Mouse (Mus musculus) telencephalon, adult 2 months (tissue): Measurements from ENCODE around the gene Wbp4.
A peak's percentile ranks its signal among the peaks of the same experiment; 100 is the strongest.

ENCODE experiments used
- DNase-seq: peaks from one replicate; pipeline ENCODE4 v3.0.0-alpha.2; 2011; ENCODE audit warnings: low read depth, low spot score

The Wbp4 gene

DNA sequence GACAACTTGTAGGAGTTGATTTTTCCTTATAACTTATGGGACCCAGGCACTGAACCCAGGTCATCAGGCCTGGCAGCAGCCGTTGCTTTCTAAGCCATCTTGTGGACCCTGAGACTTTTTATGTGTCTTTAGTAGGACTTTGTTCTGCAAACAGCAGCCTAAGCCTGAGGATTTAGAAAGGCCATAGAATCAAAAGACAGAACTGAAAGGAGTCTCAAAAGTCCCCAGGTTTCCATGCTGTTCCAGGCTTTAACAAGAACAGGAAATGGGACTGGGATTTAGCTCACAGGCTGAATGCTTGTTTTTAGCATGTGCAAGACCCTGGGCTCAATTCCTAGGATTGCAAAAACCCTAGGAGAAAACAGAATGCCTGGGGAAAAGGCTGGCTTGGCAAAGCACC is 26.5 kb upstream of the Wbp4 start:
- DNase-seq: no peak

- no peak for DNase-seq
These were observed 24.9 kb upstream of the Wbp4 start for GRCm38 (mm10) chr14:79506207-79506606.

DNA sequence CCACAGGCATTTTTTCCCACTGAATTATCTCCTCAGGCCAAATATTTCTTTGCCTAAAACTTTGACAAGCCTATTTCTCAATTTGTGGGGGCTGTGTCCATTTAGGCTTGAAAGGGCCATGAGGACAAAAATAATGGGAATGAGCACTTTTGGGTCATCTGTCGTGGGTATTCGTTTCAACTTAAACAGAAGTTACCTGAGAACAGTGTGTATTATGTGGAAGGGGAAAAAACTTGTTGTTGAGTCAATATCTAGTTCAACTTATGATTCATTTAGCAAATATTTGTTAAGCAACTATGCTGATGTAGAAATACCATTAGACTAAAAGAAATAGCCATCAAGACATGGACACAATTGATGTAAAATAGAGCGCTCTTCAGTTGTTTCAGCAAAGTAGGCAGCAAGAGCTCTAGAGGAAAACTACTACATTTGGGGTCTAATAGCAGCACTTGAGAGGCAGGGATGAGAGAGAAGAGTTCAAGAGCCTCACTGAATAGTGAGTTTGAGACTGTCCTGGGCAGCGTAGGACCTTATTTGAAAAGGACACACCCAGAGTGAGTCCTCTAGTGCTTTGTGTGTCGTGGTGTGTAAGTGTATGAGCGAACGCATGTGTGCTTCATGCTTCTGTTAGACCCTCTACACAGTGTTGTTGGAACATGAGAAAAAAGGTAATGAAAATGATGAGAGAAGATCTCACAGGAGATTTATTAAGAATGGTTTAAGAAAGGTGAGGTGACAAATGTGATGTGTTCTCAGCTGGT is 23.1 kb upstream of the Wbp4 start:
- no peak for DNase-seq

- no peak for DNase-seq
These were observed 22.2 kb upstream of the Wbp4 start for GRCm38 (mm10) chr14:79503371-79504075.

DNA sequence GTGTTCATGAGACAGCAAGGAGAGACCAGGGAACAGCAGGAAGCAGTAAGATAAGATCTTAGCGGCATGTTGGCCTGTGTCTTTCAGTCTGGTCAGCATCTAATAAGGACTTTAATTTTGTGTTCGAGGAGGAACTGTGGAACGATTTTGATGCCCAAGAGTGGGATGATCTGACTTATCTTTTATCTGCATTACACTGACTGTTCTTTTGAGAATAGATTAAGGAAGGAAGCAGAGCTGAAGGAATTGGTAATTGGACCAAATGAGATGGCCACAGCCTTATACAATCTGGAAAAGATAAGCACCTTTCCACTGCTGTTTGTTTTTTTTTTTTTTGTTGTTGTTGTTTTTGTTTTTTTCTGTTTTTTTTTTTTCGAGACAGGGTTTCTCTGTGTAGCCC is 19.4 kb upstream of the Wbp4 start:
- DNase-seq: no peak

- no peak for DNase-seq
These were observed 18.0 kb upstream of the Wbp4 start for GRCm38 (mm10) chr14:79499326-79499725.

- DNase-seq: no peak
These were observed 13.0 kb upstream of the Wbp4 start for GRCm38 (mm10) chr14:79494349-79494748.

- no peak for DNase-seq
These were observed 8.9 kb upstream of the Wbp4 start for GRCm38 (mm10) chr14:79490246-79490645.

DNA sequence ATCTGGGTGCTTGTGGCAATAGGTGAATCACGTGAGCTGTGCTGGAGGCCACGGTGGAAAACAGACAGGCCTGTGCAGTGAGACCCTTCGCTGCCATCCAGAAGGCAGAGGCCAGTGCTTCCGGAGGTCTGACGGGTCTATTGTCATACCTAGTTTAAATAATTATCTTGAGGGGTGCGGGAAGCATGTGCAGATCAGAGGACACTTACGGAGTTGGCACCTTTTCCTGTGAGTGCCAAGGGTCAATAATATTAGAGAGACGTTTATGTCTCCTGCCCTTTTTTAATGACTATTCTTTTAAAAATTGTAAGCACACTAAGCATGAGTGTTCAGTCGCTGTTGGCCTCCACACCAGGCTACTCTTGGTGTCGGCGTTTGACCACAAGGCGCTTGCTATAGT is 7.8 kb upstream of the Wbp4 start:
- DNase-seq: no peak

- no peak for DNase-seq
These were observed 7.2 kb upstream of the Wbp4 start for GRCm38 (mm10) chr14:79488531-79488930.

DNA sequence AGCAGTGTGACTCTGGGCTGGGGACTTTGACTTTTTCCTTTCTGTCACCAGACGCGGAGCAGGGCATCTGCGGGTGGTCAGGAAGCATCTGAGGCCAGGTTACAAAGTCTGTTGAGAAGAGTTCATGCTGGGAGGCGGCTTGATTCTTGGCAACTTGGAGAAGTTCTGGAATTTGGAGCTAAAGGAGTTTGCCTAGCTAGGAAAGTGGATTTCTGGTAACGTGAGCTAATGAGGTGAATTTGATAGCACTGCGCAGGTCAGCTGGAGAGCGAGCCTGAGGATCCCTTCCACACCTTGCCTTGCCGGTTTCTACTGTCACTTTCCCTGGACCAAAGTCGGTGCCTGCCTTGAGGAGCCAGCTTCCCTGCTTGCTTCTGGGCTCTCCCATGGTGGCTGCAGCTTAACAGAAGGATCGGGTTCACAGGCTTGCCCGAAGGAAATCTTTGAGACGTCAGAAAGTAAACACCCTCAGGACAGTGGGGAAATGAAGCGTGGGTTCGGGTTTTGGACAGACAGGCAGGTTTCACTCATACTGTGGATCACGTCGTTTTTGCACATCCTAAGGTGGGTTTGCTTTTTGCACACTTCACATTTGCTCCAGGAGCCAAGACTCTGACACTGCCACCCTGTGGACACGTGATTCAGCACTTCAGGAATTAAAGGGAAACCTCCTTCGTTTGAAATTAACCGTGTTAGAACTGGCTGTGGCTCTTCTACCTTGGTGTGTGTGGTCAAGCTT is 5.8 kb upstream of the Wbp4 start:
- DNase-seq: peak; percentile 55

DNA sequence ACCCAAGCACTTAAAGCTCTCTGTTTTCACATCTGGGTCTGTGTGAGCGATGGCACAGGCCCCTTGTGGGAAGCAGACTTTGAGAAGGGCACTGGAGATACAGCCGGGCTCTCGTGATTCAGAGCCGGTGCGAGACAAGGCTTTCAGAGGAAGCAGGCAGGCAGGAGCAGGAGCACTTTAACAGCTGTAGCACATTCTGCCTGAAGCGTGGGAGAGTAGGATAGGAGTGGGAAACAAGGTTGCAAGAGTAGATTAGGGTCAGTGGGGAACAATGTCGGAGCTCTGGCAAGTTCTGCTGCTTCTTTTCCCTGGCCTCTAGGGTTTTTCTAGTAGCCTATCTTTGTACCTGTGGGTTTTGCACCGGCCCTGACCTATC is 5.3 kb upstream of the Wbp4 start:
- no peak for DNase-seq

DNA sequence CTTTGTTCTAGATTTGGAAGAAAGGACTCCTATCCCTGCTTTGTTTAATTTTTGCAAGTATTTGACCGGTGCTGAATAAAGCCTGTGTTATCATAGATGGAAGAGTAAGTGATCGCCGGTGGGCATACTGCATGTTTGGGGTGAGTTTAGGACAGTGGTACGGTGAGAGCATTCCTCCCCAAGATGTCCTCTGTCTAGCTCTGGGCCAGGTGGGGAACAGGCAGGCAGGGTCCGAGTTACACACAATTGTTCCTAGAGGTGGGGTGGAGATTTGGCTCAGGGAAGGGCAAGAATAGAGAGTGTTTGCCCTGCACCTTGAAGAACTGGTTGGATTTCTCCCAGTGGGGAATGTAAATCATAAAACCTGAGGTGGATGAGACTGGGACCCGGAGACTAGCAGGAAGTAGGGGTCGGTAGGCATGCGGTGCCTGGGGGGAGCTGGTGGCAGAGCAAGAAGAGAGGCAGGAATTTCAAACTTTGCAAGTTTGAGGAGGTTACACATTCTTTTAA is 2.3 kb upstream of the Wbp4 start:
- no peak for DNase-seq

- DNase-seq: no peak
These were observed 1.5 kb upstream of the Wbp4 start for GRCm38 (mm10) chr14:79482747-79483355.

GRCm38 (mm10) chr14:79482251-79482661 is 936 bp upstream of the Wbp4 start:
- DNase-seq: peak; percentile 59

DNA sequence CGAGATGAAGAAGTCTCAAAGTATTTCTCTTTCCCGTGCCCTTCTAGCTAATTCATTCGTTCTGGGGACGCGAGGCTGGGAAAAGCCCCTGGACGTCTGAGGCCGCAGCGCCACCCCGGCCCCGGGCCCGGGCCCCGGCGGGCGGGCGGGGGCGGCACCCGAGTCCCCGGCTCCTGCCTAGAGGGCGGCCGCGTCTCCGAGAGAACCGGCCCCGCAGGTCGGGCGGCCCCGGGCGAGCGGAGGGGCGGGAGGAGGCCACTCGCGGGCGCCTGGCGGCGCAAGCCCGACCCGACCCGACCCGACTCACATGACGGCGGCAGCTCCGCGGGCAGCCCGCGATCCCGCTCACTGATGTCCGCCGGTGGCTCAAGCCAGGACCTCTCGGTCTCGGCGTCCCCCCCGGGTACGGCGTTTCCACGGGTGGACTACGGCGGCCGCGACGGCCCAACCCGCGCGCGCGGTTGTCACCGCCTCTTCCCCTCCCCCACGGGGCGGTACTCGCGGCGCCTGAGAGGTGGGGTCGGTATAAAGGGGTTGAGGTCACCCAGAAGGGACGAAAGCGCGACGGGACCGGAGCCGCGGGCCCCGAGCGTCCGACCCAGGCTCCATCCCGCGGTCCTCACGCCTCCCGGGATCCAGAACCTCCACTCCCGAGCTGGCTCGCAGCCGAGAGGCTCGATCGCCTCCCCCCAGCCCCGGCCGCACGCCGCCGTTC is 539 bp downstream of the Wbp4 start, which contains the start of gene Elf1:
Gene Elf1 (plus strand): TSS at position 571 of the 715 bp plus-strand sequence.
- DNase-seq: peak; percentile 61

- no peak for DNase-seq
These were observed 7.9 kb downstream of the Wbp4 start for GRCm38 (mm10) chr14:79473384-79473783.

DNA sequence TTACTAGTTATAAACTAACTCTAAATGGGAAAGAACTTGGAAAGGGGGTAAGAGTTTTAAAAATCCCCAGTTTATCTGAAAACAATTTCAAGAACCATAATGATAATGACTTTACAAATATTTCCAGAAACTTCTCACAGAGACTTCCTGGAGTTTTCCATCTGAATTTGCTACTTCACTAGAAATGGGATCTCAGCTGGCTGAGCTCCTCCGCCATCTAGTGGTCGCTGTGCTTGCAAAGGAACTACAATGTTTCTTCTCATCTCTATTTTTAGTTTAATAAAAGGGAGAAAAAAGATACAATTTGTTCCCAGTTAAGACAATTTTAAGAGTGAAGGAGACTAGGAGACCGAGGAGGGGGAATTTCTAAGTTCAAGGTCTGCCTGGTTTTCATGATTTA is 13.7 kb downstream of the Wbp4 start:
- peak; percentile 50 for DNase-seq

DNA sequence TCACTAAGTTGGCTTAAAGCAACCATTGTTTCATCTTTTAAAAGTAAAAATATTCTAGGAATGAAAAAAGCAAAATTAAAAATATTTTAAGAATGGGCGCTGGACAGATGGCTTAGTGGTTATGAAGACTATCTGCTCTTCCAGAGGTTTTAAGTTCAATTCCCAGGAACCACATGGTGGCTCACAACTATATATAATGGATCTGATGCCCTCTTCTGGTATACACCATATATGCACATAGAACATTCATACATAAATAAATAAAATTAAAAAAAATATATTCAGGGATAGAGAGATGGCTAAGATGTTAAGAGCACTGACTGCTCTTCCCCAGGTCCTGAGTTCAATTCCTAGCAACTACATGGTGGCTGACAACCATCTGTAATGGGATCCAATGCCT is 15.7 kb downstream of the Wbp4 start:
- DNase-seq: no peak

DNA sequence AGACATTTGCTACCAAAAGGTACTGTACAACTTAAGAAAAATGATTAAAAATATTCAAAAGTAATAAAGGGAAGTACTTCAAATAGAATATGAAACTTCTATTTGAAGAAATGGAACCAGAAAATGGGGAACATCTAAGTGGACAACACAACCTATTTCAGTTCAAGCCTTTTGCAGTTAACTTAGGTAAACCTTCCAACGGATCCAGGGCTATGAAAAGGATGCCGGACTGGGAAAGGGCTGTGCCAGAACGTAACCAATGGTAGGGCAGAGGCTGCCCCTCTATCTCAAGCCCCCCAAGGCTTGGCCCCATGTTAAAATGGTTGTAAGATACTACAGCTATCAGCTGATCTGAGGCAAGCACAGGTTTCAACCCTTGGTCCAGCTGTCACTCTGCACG is 20.3 kb downstream of the Wbp4 start:
- no peak for DNase-seq

DNA sequence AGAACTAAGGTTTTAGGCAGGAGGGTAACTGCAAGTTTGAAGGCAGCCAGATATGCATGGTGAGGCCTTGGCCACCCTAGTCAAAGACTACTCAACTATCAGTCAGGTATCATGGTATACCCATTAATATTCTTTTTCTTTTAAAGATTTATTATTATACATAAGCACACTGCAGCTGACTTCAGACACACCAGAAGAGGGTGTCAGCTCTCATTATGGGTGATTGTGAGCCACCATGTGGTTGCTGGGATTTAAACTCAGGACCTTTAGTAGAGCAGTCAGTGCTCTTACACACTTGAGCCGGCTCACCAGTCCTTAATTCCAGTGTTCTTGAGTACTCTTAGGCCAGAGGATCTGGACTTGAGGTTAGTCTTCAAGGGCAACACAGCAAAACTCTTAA is 20.9 kb downstream of the Wbp4 start:
- no peak for DNase-seq
